Comparison of ENCODE assay signal across 18 mouse cellular contexts in genomic region chr5:9453298-9453697, GRCm38 (mm10).
DNase-seq lines count a peak whose midpoint lies in the region; ATAC-seq and TF ChIP-seq lines count a peak whose summit lies in the region.
"Had no signal": no experiment of that assay in that cellular context is flagged by ENCODE, and none has a peak within 500 bp of the region (broad histone marks: within the 10 kb centered on the region; RNA-seq: fewer than 3 reads in every experiment).

No protein-coding gene starts in this region.

- no peak for ATAC-seq in midbrain, postnatal 0 days (ENCODE audit: low FRiP score)
- ATAC-seq: forebrain, embryonic 13.5 days had no signal

- no peak overlapping the region for H3K9ac ChIP-seq in midbrain, postnatal 0 days (replicated peaks; ENCODE audit: low read length, poor library complexity, severe bottlenecking)
- H3K9ac ChIP-seq: forebrain, embryonic 13.5 days; hindbrain, embryonic 13.5 days had no signal

- no peak overlapping the region for H3K4me2 ChIP-seq in midbrain, postnatal 0 days (ENCODE audit: low read depth, low read length, poor library complexity, severe bottlenecking)
- H3K4me2 ChIP-seq: forebrain, embryonic 13.5 days; hindbrain, embryonic 13.5 days had no signal

- H3K4me1 ChIP-seq in midbrain, postnatal 0 days (ENCODE audit: insufficient read depth, low read length), result no peaks in the 10 kb centered on the region
- H3K4me1 ChIP-seq in midbrain, embryonic 10.5 days, result no peaks in the 10 kb centered on the region
- H3K4me1 ChIP-seq: forebrain, embryonic 13.5 days; hindbrain, embryonic 13.5 days had no signal

- peak; percentile 13 for DNase-seq in cerebellum, adult 9-10 months
- DNase-seq in cerebellum, adult 18-20 months, result no peak
- DNase-seq in layer of hippocampus, adult 11-12 months (ENCODE audit: low spot score), result peak; percentile 10
- DNase-seq in layer of hippocampus, adult 9-11 months, result no peak
- DNase-seq in midbrain, postnatal 0 days (ENCODE audit: low spot score), result peak; percentile 36
- DNase-seq in midbrain, embryonic 10.5 days (ENCODE audit: low spot score), result no peak
- no peak for DNase-seq in adrenal gland, postnatal 25 days
- DNase-seq: adrenal gland, postnatal 14 days; cerebellum, adult 11 months; cerebellum, postnatal 36 days; gastrocnemius, postnatal 36 days; heart, adult 2 months; kidney, adult 2 months; kidney, postnatal 14 days; lung, postnatal 4 days; thymus, postnatal 36 days had no signal

- no peaks in the 10 kb centered on the region for H3K36me3 ChIP-seq in midbrain, postnatal 0 days (ENCODE audit: insufficient read depth, low read length)
- H3K36me3 ChIP-seq in midbrain, embryonic 10.5 days, result no peaks in the 10 kb centered on the region
- H3K36me3 ChIP-seq: hindbrain, embryonic 13.5 days had no signal

- H3K27ac ChIP-seq in midbrain, postnatal 0 days (ENCODE audit: low read depth, low read length), result no peak overlapping the region
- no peak overlapping the region for H3K27ac ChIP-seq in midbrain, embryonic 10.5 days (replicated peaks)
- H3K27ac ChIP-seq: forebrain, embryonic 13.5 days; heart, adult 2 months; hindbrain, embryonic 13.5 days had no signal

- peak; percentile 68 for TF ChIP-seq CTCF in midbrain, postnatal 0 days (IDR thresholded peaks at IDR 0.05)

- H3K4me3 ChIP-seq in midbrain, postnatal 0 days (ENCODE audit: low read depth, low read length), result no peak overlapping the region
- H3K4me3 ChIP-seq in midbrain, embryonic 10.5 days, result no peak overlapping the region
- H3K4me3 ChIP-seq: forebrain, embryonic 13.5 days; heart, adult 2 months; hindbrain, embryonic 13.5 days had no signal

- H3K27me3 ChIP-seq in midbrain, postnatal 0 days (ENCODE audit: insufficient read depth, low read length), result no peaks in the 10 kb centered on the region
- no peaks in the 10 kb centered on the region for H3K27me3 ChIP-seq in midbrain, embryonic 10.5 days (ENCODE audit: low read depth, poor library complexity, severe bottlenecking)
- H3K27me3 ChIP-seq: forebrain, embryonic 13.5 days; hindbrain, embryonic 13.5 days had no signal

- WGBS in midbrain, postnatal 0 days, result 90% methylated on average over 2 of the region's 2 CpGs
- 93% methylated on average over 2 of the region's 2 CpGs for WGBS in midbrain, embryonic 10.5 days

- no peaks in the 10 kb centered on the region for H3K9me3 ChIP-seq in midbrain, postnatal 0 days (ENCODE audit: low read length)
- H3K9me3 ChIP-seq in midbrain, embryonic 10.5 days (replicated peaks), result no peaks in the 10 kb centered on the region
- H3K9me3 ChIP-seq: forebrain, embryonic 13.5 days; hindbrain, embryonic 13.5 days had no signal

Comparison
In these comparisons a context has a peak if more than half of its experiments do, and no peak if none do; other contexts are left out.
1. DNase-seq: peak in cerebellum, adult 9-10 months (single experiment), layer of hippocampus, adult 11-12 months (single experiment) and midbrain, postnatal 0 days (single experiment); none in cerebellum, adult 18-20 months (0 of 2), layer of hippocampus, adult 9-11 months (single experiment), midbrain, embryonic 10.5 days (single experiment) and adrenal gland, postnatal 25 days (single experiment).